Comparison of ENCODE assay signal across 8 mouse cellular contexts in the genomic region with DNA sequence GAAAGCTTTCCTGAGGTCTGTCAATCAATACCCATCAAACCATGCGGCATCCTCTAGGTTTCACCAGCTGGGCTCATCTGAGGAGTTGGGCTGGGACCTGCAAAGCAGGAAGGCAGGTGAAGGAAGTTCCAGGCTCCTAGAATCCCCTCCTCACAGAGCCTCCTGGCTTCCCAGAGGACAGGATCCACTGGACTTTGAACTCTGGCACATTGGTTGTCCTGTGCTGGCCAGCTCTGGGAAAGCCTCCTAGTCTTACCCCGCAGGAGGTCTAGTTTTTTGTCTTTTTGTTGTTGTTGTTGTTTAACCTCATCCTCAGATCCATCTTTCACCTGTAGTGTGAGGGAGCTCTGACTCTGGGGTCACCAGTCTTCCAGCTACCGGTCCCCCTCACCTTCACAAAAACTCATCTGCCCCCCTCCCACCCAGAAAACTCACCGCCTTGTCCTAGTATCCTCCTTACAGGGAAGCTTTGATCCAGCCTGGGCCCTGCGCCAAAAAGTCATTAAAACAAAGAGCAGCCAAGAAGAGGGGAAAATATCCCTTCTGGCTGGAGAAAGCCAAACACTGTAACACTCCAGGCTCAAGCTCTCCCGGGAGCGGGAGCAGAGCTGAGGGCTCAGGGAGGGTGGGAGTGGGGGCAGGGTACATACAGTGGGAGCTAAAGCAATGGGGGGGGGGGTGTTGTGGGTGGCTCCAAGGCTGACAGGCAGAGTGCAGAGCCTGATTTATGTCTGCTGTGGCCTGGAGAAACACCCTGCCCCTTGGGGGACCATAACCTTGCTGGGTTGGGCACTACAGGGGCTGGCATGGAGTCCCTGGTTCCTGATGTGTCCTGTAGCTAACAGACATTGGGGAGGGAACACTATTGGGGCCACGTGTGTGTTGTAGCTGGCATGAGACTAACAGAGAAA.
DNase-seq lines count a peak whose midpoint lies in the region; ATAC-seq and TF ChIP-seq lines count a peak whose summit lies in the region.

No protein-coding gene starts in this region.

- no peak overlapping the region for H3K4me2 ChIP-seq in forebrain, embryonic 11.5 days (ENCODE audit: low read depth, low read length, severe bottlenecking)
- H3K4me2 ChIP-seq in heart, embryonic 15.5 days = no peak overlapping the region
- no peak overlapping the region for H3K4me2 ChIP-seq in kidney, postnatal 0 days (ENCODE audit: low read length)
- H3K4me2 ChIP-seq in lung, embryonic 15.5 days = peak overlapping the region; percentile 41

- H3K9ac ChIP-seq in forebrain, embryonic 11.5 days (ENCODE audit: low read length) = no peak overlapping the region
- H3K9ac ChIP-seq in heart, embryonic 15.5 days = no peak overlapping the region
- no peak overlapping the region for H3K9ac ChIP-seq in kidney, postnatal 0 days (ENCODE audit: low read depth, low read length)
- H3K9ac ChIP-seq in lung, embryonic 15.5 days = no peak overlapping the region

- TF ChIP-seq CTCF in layer of hippocampus, adult 2 months (conservative IDR thresholded peaks at IDR 0.05) = no peak
- TF ChIP-seq CTCF in kidney, postnatal 0 days (IDR thresholded peaks at IDR 0.05; ENCODE audit: low read depth) = no peak

- H3K4me3 ChIP-seq in layer of hippocampus, adult 2 months = no peak overlapping the region; the same call in 1 of the 2 replicates
- no peak overlapping the region for H3K4me3 ChIP-seq in forebrain, embryonic 11.5 days (ENCODE audit: low read depth, low read length)
- H3K4me3 ChIP-seq in heart, embryonic 15.5 days = no peak overlapping the region
- H3K4me3 ChIP-seq in kidney, postnatal 0 days (replicated peaks; ENCODE audit: low read depth, low read length) = no peak overlapping the region
- H3K4me3 ChIP-seq in lung, embryonic 15.5 days = no peak overlapping the region

- WGBS in forebrain, embryonic 11.5 days = 36% methylated on average over 8 of the region's 8 CpGs
- WGBS in heart, embryonic 15.5 days = 29% methylated on average over 8 of the region's 8 CpGs
- WGBS in kidney, postnatal 0 days = 16% methylated on average over 8 of the region's 8 CpGs
- 12% methylated on average over 8 of the region's 8 CpGs for WGBS in lung, embryonic 15.5 days

- no peaks in the 10 kb centered on the region for H3K36me3 ChIP-seq in forebrain, embryonic 11.5 days (ENCODE audit: control insufficient read depth, insufficient read depth, low read length)
- no peaks in the 10 kb centered on the region for H3K36me3 ChIP-seq in heart, embryonic 15.5 days
- H3K36me3 ChIP-seq in kidney, postnatal 0 days (ENCODE audit: insufficient read depth, low read length) = no peaks in the 10 kb centered on the region
- H3K36me3 ChIP-seq in lung, embryonic 15.5 days = no peaks in the 10 kb centered on the region

- no peaks in the 10 kb centered on the region for H3K27me3 ChIP-seq in forebrain, embryonic 11.5 days (ENCODE audit: control insufficient read depth, insufficient read depth, low read length)
- no peaks in the 10 kb centered on the region for H3K27me3 ChIP-seq in heart, embryonic 15.5 days
- no peaks in the 10 kb centered on the region for H3K27me3 ChIP-seq in kidney, postnatal 0 days (ENCODE audit: insufficient read depth, low read length)
- no peaks in the 10 kb centered on the region for H3K27me3 ChIP-seq in lung, embryonic 15.5 days

- ATAC-seq in forebrain, embryonic 11.5 days (replicated peaks; ENCODE audit: low FRiP score) = peak; percentile 42
- peak; percentile 76 for ATAC-seq in heart, embryonic 15.5 days (replicated peaks; ENCODE audit: insufficient number of reproducible peaks, insufficient read depth, low FRiP score, low read depth)
- peak; percentile 67 for ATAC-seq in kidney, postnatal 0 days (replicated peaks; ENCODE audit: low FRiP score, low read depth)
- peak; percentile 88 for ATAC-seq in lung, embryonic 15.5 days (ENCODE audit: borderline replicate concordance, extremely low read depth, low FRiP score, low TSS enrichment)

- H3K27ac ChIP-seq in layer of hippocampus, adult 2 months = peak overlapping the region; percentile 99
- H3K27ac ChIP-seq in forebrain, embryonic 11.5 days (ENCODE audit: low read depth, low read length) = 0 out of 2 replicates have a peak overlapping the region, but pooled peaks have one; percentile 1
- H3K27ac ChIP-seq in heart, embryonic 15.5 days = peak overlapping the region; percentile 68
- H3K27ac ChIP-seq in kidney, postnatal 0 days = peak overlapping the region; percentile 42; the same call in 1 of the 2 replicates
- peak overlapping the region; percentile 91 for H3K27ac ChIP-seq in lung, embryonic 15.5 days

- no peaks in the 10 kb centered on the region for H3K9me3 ChIP-seq in forebrain, embryonic 11.5 days (ENCODE audit: control insufficient read depth, low read length)
- no peaks in the 10 kb centered on the region for H3K9me3 ChIP-seq in heart, embryonic 15.5 days (replicated peaks)
- H3K9me3 ChIP-seq in kidney, postnatal 0 days (replicated peaks; ENCODE audit: low read length) = no peaks in the 10 kb centered on the region
- no peaks in the 10 kb centered on the region for H3K9me3 ChIP-seq in lung, embryonic 15.5 days

- peak; percentile 64 to 75 for DNase-seq in layer of hippocampus, adult 2 months (ENCODE audit: low spot score in 2 of 2)
- DNase-seq in layer of hippocampus, adult 9-10 months (ENCODE audit: low spot score) = no peak
- DNase-seq in forebrain, embryonic 11.5 days (ENCODE audit: low spot score) = no peak
- peak; percentile 87 for DNase-seq in kidney, postnatal 0 days (ENCODE audit: low spot score)
- DNase-seq in right cerebral cortex, postnatal 10 days (ENCODE audit: low spot score in 2 of 2) = peak; percentile 89 to 91
- no peak for DNase-seq in thymus, postnatal 25 days

- H3K4me1 ChIP-seq in forebrain, embryonic 11.5 days (replicated peaks; ENCODE audit: control insufficient read depth, insufficient read depth, low read length) = peaks cover 17% of the 10 kb centered on the region
- H3K4me1 ChIP-seq in heart, embryonic 15.5 days (replicated peaks) = peaks cover 40% of the 10 kb centered on the region
- H3K4me1 ChIP-seq in kidney, postnatal 0 days (replicated peaks; ENCODE audit: insufficient read depth, low read length) = peaks cover 8% of the 10 kb centered on the region; the same call in 1 of the 2 replicates
- peaks cover 52% of the 10 kb centered on the region for H3K4me1 ChIP-seq in lung, embryonic 15.5 days

Comparison
In these comparisons a context has a peak if more than half of its experiments do, and no peak if none do; other contexts are left out.
1. DNase-seq: peak in layer of hippocampus, adult 2 months (2 of 2), kidney, postnatal 0 days (single experiment) and right cerebral cortex, postnatal 10 days (2 of 2); none in layer of hippocampus, adult 9-10 months (single experiment), forebrain, embryonic 11.5 days (single experiment) and thymus, postnatal 25 days (single experiment).
2. H3K27ac ChIP-seq: peak in every context shown above with its lines; median percentile 99 in layer of hippocampus, adult 2 months; 91 in lung, embryonic 15.5 days; 68 in heart, embryonic 15.5 days; 42 in kidney, postnatal 0 days; 1 in forebrain, embryonic 11.5 days.
3. Peak in every context shown above with its lines, with median percentiles within 50 percentile points of each other: ATAC-seq.